Mouse (Mus musculus): ENCODE results near the gene Rhox4b.
"Not testable (repeated sequence)": the region's sequence is repeated elsewhere in the genome, so short reads cannot be mapped to it uniquely, and the experiment has no call there.

Rhox4b gene
- long read RNA-seq, experiment 1: 0 reads
- long read RNA-seq, experiment 2: 0 reads

- intact Hi-C loops (cut with DNase I): not testable (repeated sequence)
Measured at GRCm38 (mm10) chrX:37432194-37432593, at the start of gene Rhox4b. Gene Rhox4b (plus strand): TSS chrX:37432494.

DNA sequence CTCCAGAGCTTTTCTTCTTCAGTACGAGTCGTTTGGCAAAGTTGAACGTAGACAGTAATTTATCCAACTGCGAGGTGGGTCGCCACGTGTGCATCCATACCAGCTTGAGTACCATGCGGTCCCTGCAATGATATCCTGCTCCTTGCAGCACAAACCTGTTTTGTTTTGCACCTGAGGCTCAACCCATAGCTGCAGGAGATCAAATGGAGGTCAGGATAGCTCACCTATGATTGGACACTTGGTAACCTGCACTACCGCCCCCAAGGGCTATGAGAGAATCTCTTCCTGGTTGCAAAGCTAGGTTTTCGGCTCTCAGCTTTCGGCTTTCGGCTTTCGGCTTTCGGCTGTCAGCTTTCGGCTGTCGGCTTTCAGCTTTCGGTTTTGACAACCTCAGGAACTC, 41.7 kb upstream of the Rhox4b start, which contains the start of gene Rhox4a2:
Rhox4a2 (plus strand) TSS at position 301 of the 400 bp plus-strand sequence.
- intact Hi-C loops (cut with DNase I): not testable (repeated sequence)

DNA sequence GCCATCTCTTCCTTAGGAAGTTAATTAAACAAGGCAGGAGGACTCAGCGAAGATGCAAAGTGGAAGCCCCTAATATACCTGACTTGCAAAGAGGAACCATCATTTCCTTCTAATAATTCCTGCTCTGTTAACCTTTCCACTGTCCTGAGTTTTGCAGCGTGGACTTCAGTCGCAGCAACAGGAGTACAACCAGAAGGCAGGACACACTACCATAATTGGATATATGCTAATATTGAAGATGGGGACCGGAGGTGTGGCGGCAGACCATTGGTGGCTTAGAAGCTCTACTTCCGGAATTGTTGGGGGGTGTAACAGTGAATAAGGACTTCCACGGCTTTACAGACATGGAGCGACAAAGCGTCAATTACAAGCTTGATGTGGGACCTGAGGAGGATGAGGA, 20.5 kb upstream of the Rhox4b start, which contains the start of gene Rhox2b:
Rhox2b (plus strand) TSS at position 301 of the 400 bp plus-strand sequence.
- intact Hi-C loops (cut with DNase I): not testable (repeated sequence)

DNA sequence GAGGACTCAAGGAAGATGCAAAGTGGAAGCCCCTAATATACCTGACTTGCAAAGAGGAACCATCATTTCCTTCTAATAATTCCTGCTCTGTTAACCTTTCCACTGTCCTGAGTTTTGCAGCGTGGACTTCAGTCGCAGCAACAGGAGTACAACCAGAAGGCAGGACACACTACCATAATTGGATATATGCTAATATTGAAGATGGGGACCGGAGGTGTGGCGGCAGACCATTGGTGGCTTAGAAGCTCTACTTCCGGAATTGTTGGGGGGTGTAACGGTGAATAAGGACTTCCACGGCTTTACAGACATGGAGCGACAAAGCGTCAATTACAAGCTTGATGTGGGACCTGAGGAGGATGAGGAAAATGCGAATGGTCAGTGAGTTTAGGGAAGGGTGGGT, 21.1 kb downstream of the Rhox4b start, which contains the start of gene Rhox2c:
Rhox2c (plus strand) TSS at position 301 of the 400 bp plus-strand sequence.
- intact Hi-C loops (cut with DNase I): not testable (repeated sequence)

GRCm38 (mm10) chrX:37458285-37458684, 26.0 kb downstream of the Rhox4b start, which contains the start of gene Rhox3c:
Gene Rhox3c (plus strand): TSS chrX:37458585.
- intact Hi-C loops (cut with DNase I): not testable (repeated sequence)

DNA sequence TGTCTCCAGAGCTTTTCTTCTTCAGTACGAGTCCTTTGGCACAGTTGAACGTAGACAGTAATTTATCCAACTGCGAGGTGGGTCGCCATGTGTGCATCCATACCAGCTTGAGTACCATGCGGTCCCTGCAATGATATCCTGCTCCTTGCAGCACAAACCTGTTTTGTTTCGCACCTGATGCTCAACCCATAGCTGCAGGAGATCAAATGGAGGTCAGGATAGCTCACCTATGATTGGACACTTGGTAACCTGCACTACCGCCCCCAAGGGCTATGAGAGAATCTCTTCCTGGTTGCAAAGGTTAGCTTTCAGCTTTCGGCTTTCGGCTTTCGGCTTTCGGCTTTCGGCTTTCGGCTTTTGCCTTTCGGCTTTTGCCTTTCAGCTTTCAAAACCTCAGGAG, 47.7 kb downstream of the Rhox4b start, which contains the start of gene Rhox4c:
Rhox4c (plus strand) TSS at position 301 of the 400 bp plus-strand sequence.
- intact Hi-C loops (cut with DNase I): not testable (repeated sequence)
